ENCODE assay signal across 8 mouse cellular contexts in the genomic region with DNA sequence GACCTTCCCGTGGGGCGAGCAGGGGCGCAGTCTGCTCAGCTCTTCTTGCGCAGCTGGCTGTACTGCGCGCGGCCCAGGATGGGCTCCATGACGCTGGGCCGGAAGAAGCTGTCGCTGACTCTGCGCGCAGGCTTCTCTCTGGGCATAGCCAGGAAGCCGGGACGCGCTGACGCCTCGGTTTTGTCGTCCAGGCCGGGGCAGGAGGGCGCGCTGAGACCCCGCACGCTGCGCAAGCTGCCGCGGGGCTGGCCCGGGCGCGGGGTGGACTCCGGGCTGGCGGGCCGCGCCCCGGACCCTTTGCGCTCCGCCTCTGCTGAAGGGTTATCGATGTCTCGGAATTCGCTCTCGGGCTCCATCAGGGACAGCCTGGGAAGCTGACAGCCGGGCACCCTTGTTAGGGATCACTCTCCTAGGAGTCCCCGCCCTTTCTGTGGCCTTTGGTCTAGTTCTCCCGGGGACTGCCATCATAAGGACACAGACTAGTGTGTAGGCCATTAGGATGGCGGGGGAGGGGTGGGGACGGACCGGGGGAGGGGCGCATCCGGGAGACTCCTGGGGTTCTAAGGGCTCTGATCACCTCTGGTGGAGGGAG. TPM values are rescaled to one million over a fixed set of nuclear protein-coding genes. Genes with fewer than 3 reads are reported as not detected.
DNase-seq lines count a peak whose midpoint lies in the region; ATAC-seq and TF ChIP-seq lines count a peak whose summit lies in the region.

No protein-coding gene starts in this region.

- DNase-seq in left cerebral cortex, adult 18-20 months (ENCODE audit: low spot score in 2 of 2), result peak; percentile 31 to 32
- no peak for DNase-seq in left cerebral cortex, adult 9 months (ENCODE audit: low spot score in 2 of 2)
- DNase-seq in heart, postnatal 10 days, result peak; percentile 77 to 81
- peak; percentile 33 to 50 for DNase-seq in layer of hippocampus, postnatal 25 days (ENCODE audit: extremely low spot score in 1 of 2, low spot score in 1 of 2)
- peak; percentile 28 for DNase-seq in lung, postnatal 25 days (ENCODE audit: low spot score)
- DNase-seq in retina, embryonic 14.5 days (ENCODE audit: low spot score), result peak; percentile 63

- H3K27ac ChIP-seq in embryonic fibroblast, embryonic 13.5 days (ENCODE audit: insufficient read depth, low read length), result no peak overlapping the region

- TF ChIP-seq POLR2A in embryonic fibroblast, embryonic 13.5 days (IDR thresholded peaks at IDR 0.05; ENCODE audit: low read depth, low read length), result peak; percentile 48; the same call in 1 of the 2 replicates

- H3K4me1 ChIP-seq in embryonic fibroblast, embryonic 13.5 days (ENCODE audit: control insufficient read depth, insufficient read depth, low read length), result no peaks in the 10 kb centered on the region

- intact Hi-C loops in heart, postnatal 10 days (cut with DNase I), result no loop called here

- H3K4me3 ChIP-seq in embryonic fibroblast, embryonic 13.5 days (ENCODE audit: insufficient read depth, low read length), result peak overlapping the region; percentile 37

- ATAC-seq in erythroid progenitor cell, adult 5-6 weeks (replicated peaks; ENCODE audit: low FRiP score, poor library complexity, severe bottlenecking), result no peak

- no peak for TF ChIP-seq CTCF in embryonic fibroblast, embryonic 13.5 days (IDR thresholded peaks at IDR 0.05; ENCODE audit: borderline replicate concordance, insufficient read depth, low read length)

RNA-seq across cellular contexts. Expression of a gene that starts 6.0 kb away (rescaled TPM):
- total RNA-seq in left cerebral cortex, adult 18-20 months (2021), result 1 to 10 TPM; 1.1 to 1.6 TPM
- 3.5 and 5.3 TPM in 2 replicates for polyA plus RNA-seq in embryonic fibroblast, embryonic 13.5 days (2011; ENCODE audit: insufficient read length, low read depth, missing spikeins)
- total RNA-seq in heart, postnatal 10 days (2021), result 1 to 10 TPM; 3.2 to 3.9 TPM
- total RNA-seq in layer of hippocampus, postnatal 25 days (2021), result 1 to 10 TPM; 1.9 to 2.4 TPM
- total RNA-seq in erythroid progenitor cell, adult 5-6 weeks (2015; ENCODE audit: low replicate concordance), result not detected in 2 replicates
- 0.13 TPM in 1 of 2 replicates, not detected in the other for total RNA-seq in erythroid progenitor cell, adult 5-6 weeks (2017; ENCODE audit: low replicate concordance)

RNA-seq across cellular contexts. Expression of a gene that starts 11.2 kb away (rescaled TPM):
- not detected for total RNA-seq in left cerebral cortex, adult 18-20 months (2021)
- polyA plus RNA-seq in embryonic fibroblast, embryonic 13.5 days (2011; ENCODE audit: insufficient read length, low read depth, missing spikeins), result 0.23 TPM in 1 of 2 replicates, not detected in the other
- total RNA-seq in heart, postnatal 10 days (2021), result 10 to 100 TPM; 24.0 to 76.0 TPM
- total RNA-seq in layer of hippocampus, postnatal 25 days (2021), result under 1 TPM; 0.28 to 0.49 TPM
- total RNA-seq in erythroid progenitor cell, adult 5-6 weeks (2015; ENCODE audit: low replicate concordance), result not detected in 2 replicates
- not detected in 2 replicates for total RNA-seq in erythroid progenitor cell, adult 5-6 weeks (2017; ENCODE audit: low replicate concordance)

RNA-seq across cellular contexts. Expression of a gene that starts 21.4 kb away (rescaled TPM):
- 10 to 100 TPM; 10.9 to 11.9 TPM for total RNA-seq in left cerebral cortex, adult 18-20 months (2021)
- 3.2 and 7.3 TPM in 2 replicates for polyA plus RNA-seq in embryonic fibroblast, embryonic 13.5 days (2011; ENCODE audit: insufficient read length, low read depth, missing spikeins)
- total RNA-seq in heart, postnatal 10 days (2021), result 10 to 100 TPM; 13.3 to 16.5 TPM
- 10 to 100 TPM; 11.5 to 13.5 TPM for total RNA-seq in layer of hippocampus, postnatal 25 days (2021)
- total RNA-seq in erythroid progenitor cell, adult 5-6 weeks (2015; ENCODE audit: low replicate concordance), result 1.3 and 4.0 TPM in 2 replicates
- not detected in 2 replicates for total RNA-seq in erythroid progenitor cell, adult 5-6 weeks (2017; ENCODE audit: low replicate concordance)

RNA-seq across cellular contexts. Expression of a gene that starts 21.5 kb away (rescaled TPM):
- under 1 TPM in 1 of 2 experiments, not detected in 1; 0.21 TPM for total RNA-seq in left cerebral cortex, adult 18-20 months (2021)
- not detected in 2 replicates for polyA plus RNA-seq in embryonic fibroblast, embryonic 13.5 days (2011; ENCODE audit: insufficient read length, low read depth, missing spikeins)
- under 1 TPM; 0.14 to 0.15 TPM for total RNA-seq in heart, postnatal 10 days (2021)
- total RNA-seq in layer of hippocampus, postnatal 25 days (2021), result under 1 TPM; 0.26 to 0.27 TPM
- not detected in 2 replicates for total RNA-seq in erythroid progenitor cell, adult 5-6 weeks (2015; ENCODE audit: low replicate concordance)
- total RNA-seq in erythroid progenitor cell, adult 5-6 weeks (2017; ENCODE audit: low replicate concordance), result not detected in 2 replicates

Comparison
In these comparisons a context has a peak if more than half of its experiments do, and no peak if none do; other contexts are left out.
1. DNase-seq: peak in left cerebral cortex, adult 18-20 months (2 of 2), heart, postnatal 10 days (2 of 2), layer of hippocampus, postnatal 25 days (2 of 2), lung, postnatal 25 days (single experiment) and retina, embryonic 14.5 days (single experiment); none in left cerebral cortex, adult 9 months (0 of 2).
2. RNA of a gene that starts 11.2 kb away (total RNA-seq): 24.0 to 76.0 TPM in heart, postnatal 10 days; 0.28 to 0.49 TPM in layer of hippocampus, postnatal 25 days, not detected in left cerebral cortex, adult 18-20 months and not detected in erythroid progenitor cell, adult 5-6 weeks; every median in the first group is over 10 times any median in the second.